Mouse (Mus musculus) 416B (cell line): ENCODE results near the gene Nfic.

Source experiments
- DNase-seq: peaks from one replicate; pipeline ENCODE4 v3.0.0; 2011; ENCODE audit warnings: low read depth

Gene Nfic

GRCm38 (mm10) chr10:81356352-81356990 is 99.0 kb downstream of the Nfic start:
- peak; percentile 89 for DNase-seq

- DNase-seq, result no peak
Observed at GRCm38 (mm10) chr10:81355533-81355932, 99.9 kb downstream of the Nfic start.

GRCm38 (mm10) chr10:81354738-81355477 is 100.5 kb downstream of the Nfic start:
- DNase-seq, result peak; percentile 67

GRCm38 (mm10) chr10:81351678-81352291 is 103.7 kb downstream of the Nfic start:
- DNase-seq, result peak; percentile 85

GRCm38 (mm10) chr10:81350351-81351063 is 104.9 kb downstream of the Nfic start, which contains the start of gene Hmg20b:
Gene Hmg20b (minus strand): TSS chr10:81350480.
- DNase-seq, result peak; percentile 99

GRCm38 (mm10) chr10:81349961-81350350 is 105.5 kb downstream of the Nfic start:
- DNase-seq, result no peak

- DNase-seq, result peak; percentile 82
Observed at GRCm38 (mm10) chr10:81349146-81349545, 106.3 kb downstream of the Nfic start.

GRCm38 (mm10) chr10:81346453-81347067 is 108.9 kb downstream of the Nfic start:
- DNase-seq, result no peak
